Mouse (Mus musculus): ENCODE measurements around the gene Sgcd.

DNA sequence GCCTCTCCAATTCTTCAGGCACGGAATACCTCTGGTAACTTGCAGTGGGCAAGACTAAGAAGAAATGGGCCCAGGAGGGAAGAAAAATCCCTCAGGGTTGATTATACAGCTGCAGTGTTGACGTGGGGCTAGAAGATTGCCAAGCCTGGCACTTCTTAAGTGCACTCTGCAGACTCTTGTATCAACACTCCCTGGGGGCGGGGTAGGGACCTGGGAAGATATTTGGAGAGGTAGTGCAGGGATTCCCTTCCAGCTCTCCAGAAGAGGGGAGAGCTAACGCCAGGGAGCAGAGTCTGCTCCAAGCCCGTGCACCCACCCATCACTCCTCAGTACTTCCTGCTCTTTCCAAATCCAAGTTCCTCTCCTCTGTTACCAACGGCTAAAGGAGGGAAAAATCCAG is 967.9 kb downstream of the Sgcd start:
- no peak for TF ChIP-seq JUND (conservative IDR thresholded peaks at IDR 0.05; ENCODE audit: low read depth, low read length)
- no peak for TF ChIP-seq POLR2A (IDR thresholded peaks at IDR 0.05; ENCODE audit: low read depth, low read length)
- no peak for TF ChIP-seq CTCF (conservative IDR thresholded peaks at IDR 0.05 in 1 of 2, IDR thresholded peaks at IDR 0.05 in 1 of 2; ENCODE audit: low read depth in 2 of 2, low read length in 2 of 2)
- TF ChIP-seq ZMIZ1 (IDR thresholded peaks at IDR 0.05; ENCODE audit: low read depth, low read length): no peak
- TF ChIP-seq EP300 (IDR thresholded peaks at IDR 0.05; ENCODE audit: low read length): no peak
- TF ChIP-seq ZC3H11A (IDR thresholded peaks at IDR 0.05; ENCODE audit: low read depth, low read length): no peak
- TF ChIP-seq NRF1 (IDR thresholded peaks at IDR 0.05; ENCODE audit: low read depth, low read length): no peak
- TF ChIP-seq SIN3A (IDR thresholded peaks at IDR 0.05; ENCODE audit: low read length): no peak
- no peak for TF ChIP-seq USF1 (IDR thresholded peaks at IDR 0.05; ENCODE audit: low read depth, low read length)
